Mouse (Mus musculus): ENCODE measurements around the gene Galnt17. TPM values are rescaled to one million over a fixed set of nuclear protein-coding genes. Genes with fewer than 3 reads are reported as not detected.

The Galnt17 gene
- polyA plus RNA-seq, 1 experiment from 2014 or later, result 8.1 TPM

DNA sequence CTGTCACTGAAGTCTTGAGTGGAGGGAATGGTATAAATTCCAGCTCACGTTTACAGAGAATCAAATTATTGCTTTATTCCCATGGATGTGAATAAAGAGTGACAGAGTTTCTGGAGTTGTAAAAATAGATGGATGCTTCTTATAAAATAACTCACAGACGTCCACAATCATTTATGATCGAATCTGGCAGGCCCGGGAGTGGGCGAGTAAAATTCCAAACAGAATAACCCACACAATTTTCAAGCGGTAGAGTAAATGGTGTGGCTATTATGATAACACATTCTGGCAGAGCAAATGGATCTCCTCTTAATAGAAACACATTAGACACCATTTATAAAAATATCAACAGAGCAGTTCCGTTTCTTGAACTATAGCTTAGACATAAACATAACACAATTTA is 355.9 kb downstream of the Galnt17 start:
- H3K36me3 ChIP-seq (ENCODE audit: control insufficient read depth, insufficient read depth, low read length), result no peaks in the 10 kb centered on the region
- H3K9me3 ChIP-seq (ENCODE audit: control insufficient read depth, low read length), result no peaks in the 10 kb centered on the region; the same call in 1 of the 2 replicates
- H3K9ac ChIP-seq (ENCODE audit: low read depth, low read length), result no peak overlapping the region
- WGBS, result 78% methylated on average over 7 of the region's 7 CpGs
- H3K4me1 ChIP-seq (ENCODE audit: control insufficient read depth, insufficient read depth, low read depth, low read length), result no peaks in the 10 kb centered on the region; the same call in 1 of the 2 replicates
- H3K27ac ChIP-seq (ENCODE audit: low read depth, low read length), result no peak overlapping the region
- no peak overlapping the region for H3K4me3 ChIP-seq (ENCODE audit: low read length)
- ATAC-seq, result no peak
- H3K4me2 ChIP-seq (ENCODE audit: low read length), result no peak overlapping the region
- H3K27me3 ChIP-seq (replicated peaks; ENCODE audit: control insufficient read depth, insufficient read depth, low read length), result no peaks in the 10 kb centered on the region

GRCm38 (mm10) chr5:130950894-130951400 is 357.4 kb downstream of the Galnt17 start:
- Histone ChIP-seq H3K4me3 (ENCODE audit: low read length) (no peak overlapping the region), H3K4me1 (ENCODE audit: control insufficient read depth, insufficient read depth, low read depth, low read length) (no peaks in the 10 kb centered on the region), H3K4me2 (ENCODE audit: low read length) (no peak overlapping the region), H3K36me3 (ENCODE audit: control insufficient read depth, insufficient read depth, low read length) (no peaks in the 10 kb centered on the region), H3K9ac (ENCODE audit: low read depth, low read length) (no peak overlapping the region), H3K27me3 (replicated peaks; ENCODE audit: control insufficient read depth, insufficient read depth, low read length) (no peaks in the 10 kb centered on the region), H3K27ac (ENCODE audit: low read depth, low read length) (no peak overlapping the region), H3K9me3 (ENCODE audit: control insufficient read depth, low read length) (no peaks in the 10 kb centered on the region; the same call in 1 of the 2 replicates)
- no peak for ATAC-seq
- 51% methylated on average over 6 of the region's 6 CpGs for WGBS

DNA sequence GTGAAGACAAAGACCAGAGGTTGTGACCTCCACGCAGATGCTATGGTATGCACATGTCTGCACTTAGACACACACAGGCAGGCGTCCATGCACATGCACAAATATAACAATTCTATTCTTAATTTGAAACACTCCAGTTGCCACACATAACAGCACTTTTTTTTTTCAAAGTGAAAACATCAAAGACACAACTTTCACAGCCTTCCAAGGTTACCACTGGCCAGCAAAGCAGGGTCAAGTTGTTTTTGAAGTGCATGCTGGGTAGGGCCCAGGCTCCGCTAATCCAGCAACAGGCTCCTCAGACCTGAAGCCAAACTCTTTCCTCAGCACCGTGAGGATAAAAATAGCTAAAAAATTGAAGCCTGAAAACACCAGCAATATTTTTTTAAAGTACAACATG is 357.9 kb downstream of the Galnt17 start:
- ATAC-seq, result no peak
- H3K4me2 ChIP-seq (ENCODE audit: low read length), result no peak overlapping the region
- no peaks in the 10 kb centered on the region for H3K4me1 ChIP-seq (ENCODE audit: control insufficient read depth, insufficient read depth, low read depth, low read length)
- no peak overlapping the region for H3K9ac ChIP-seq (ENCODE audit: low read depth, low read length)
- H3K4me3 ChIP-seq (ENCODE audit: low read length), result no peak overlapping the region
- H3K9me3 ChIP-seq (ENCODE audit: control insufficient read depth, low read length), result no peaks in the 10 kb centered on the region; the same call in 1 of the 2 replicates
- 32% methylated on average over 4 of the region's 4 CpGs for WGBS
- H3K27ac ChIP-seq (ENCODE audit: low read depth, low read length), result no peak overlapping the region
- H3K27me3 ChIP-seq (replicated peaks; ENCODE audit: control insufficient read depth, insufficient read depth, low read length), result no peaks in the 10 kb centered on the region
- no peaks in the 10 kb centered on the region for H3K36me3 ChIP-seq (ENCODE audit: control insufficient read depth, insufficient read depth, low read length)

DNA sequence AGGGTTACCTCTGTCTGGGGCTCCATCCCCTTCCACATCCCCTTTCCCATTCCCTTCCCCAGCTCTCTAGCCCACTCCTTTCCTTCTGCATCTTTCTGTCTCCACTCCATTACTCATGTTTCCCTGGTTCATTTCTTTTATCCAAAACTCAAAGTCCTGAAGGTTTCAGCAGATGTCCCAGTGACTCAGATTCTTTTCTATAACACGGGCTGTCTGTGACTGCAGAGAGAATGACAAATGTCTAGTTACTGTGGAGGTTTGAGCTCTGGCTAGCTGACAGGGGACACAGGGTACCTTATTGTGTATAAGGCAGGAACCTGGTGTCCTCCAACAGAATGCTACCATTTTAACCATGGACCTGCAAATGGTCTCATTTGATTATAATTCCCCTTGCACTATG is 358.6 kb downstream of the Galnt17 start:
- Histone ChIP-seq H3K4me2 (ENCODE audit: low read length) (no peak overlapping the region), H3K36me3 (ENCODE audit: control insufficient read depth, insufficient read depth, low read length) (no peaks in the 10 kb centered on the region), H3K9ac (ENCODE audit: low read depth, low read length) (no peak overlapping the region), H3K4me3 (ENCODE audit: low read length) (no peak overlapping the region), H3K27ac (ENCODE audit: low read depth, low read length) (no peak overlapping the region), H3K27me3 (replicated peaks; ENCODE audit: control insufficient read depth, insufficient read depth, low read length) (no peaks in the 10 kb centered on the region), H3K9me3 (ENCODE audit: control insufficient read depth, low read length) (no peaks in the 10 kb centered on the region; the same call in 1 of the 2 replicates), H3K4me1 (ENCODE audit: control insufficient read depth, insufficient read depth, low read depth, low read length) (no peaks in the 10 kb centered on the region)
- ATAC-seq, result no peak
- 53% methylated on average over 1 of the region's 1 CpGs for WGBS

- Histone ChIP-seq H3K27ac (ENCODE audit: low read depth, low read length) (peak overlapping the region; percentile 66), H3K4me3 (ENCODE audit: low read length) (no peak overlapping the region), H3K9ac (ENCODE audit: low read depth, low read length) (no peak overlapping the region; the same call in 1 of the 2 replicates), H3K27me3 (replicated peaks; ENCODE audit: control insufficient read depth, insufficient read depth, low read length) (no peaks in the 10 kb centered on the region), H3K4me2 (ENCODE audit: low read length) (no peak overlapping the region), H3K36me3 (ENCODE audit: control insufficient read depth, insufficient read depth, low read length) (no peaks in the 10 kb centered on the region), H3K9me3 (ENCODE audit: control insufficient read depth, low read length) (no peaks in the 10 kb centered on the region), H3K4me1 (ENCODE audit: control insufficient read depth, insufficient read depth, low read depth, low read length) (peaks cover 12% of the 10 kb centered on the region)
- ATAC-seq, result peak; percentile 34; the same call in 1 of the 2 replicates
- 13% methylated on average over 4 of the region's 4 CpGs for WGBS
These were observed 369.2 kb downstream of the Galnt17 start for GRCm38 (mm10) chr5:130938911-130939608.

GRCm38 (mm10) chr5:130938274-130938741 is 370.0 kb downstream of the Galnt17 start:
- peaks cover 12% of the 10 kb centered on the region for H3K4me1 ChIP-seq (ENCODE audit: control insufficient read depth, insufficient read depth, low read depth, low read length)
- peak; percentile 85 for ATAC-seq
- H3K36me3 ChIP-seq (ENCODE audit: control insufficient read depth, insufficient read depth, low read length), result no peaks in the 10 kb centered on the region
- no peaks in the 10 kb centered on the region for H3K9me3 ChIP-seq (ENCODE audit: control insufficient read depth, low read length)
- H3K4me2 ChIP-seq (ENCODE audit: low read length), result no peak overlapping the region
- H3K27me3 ChIP-seq (replicated peaks; ENCODE audit: control insufficient read depth, insufficient read depth, low read length), result no peaks in the 10 kb centered on the region
- WGBS, result 3% methylated on average over 6 of the region's 7 CpGs
- no peak overlapping the region; the same call in 1 of the 2 replicates for H3K9ac ChIP-seq (ENCODE audit: low read depth, low read length)
- no peak overlapping the region for H3K4me3 ChIP-seq (ENCODE audit: low read length)
- H3K27ac ChIP-seq (ENCODE audit: low read depth, low read length), result peak overlapping the region; percentile 44

DNA sequence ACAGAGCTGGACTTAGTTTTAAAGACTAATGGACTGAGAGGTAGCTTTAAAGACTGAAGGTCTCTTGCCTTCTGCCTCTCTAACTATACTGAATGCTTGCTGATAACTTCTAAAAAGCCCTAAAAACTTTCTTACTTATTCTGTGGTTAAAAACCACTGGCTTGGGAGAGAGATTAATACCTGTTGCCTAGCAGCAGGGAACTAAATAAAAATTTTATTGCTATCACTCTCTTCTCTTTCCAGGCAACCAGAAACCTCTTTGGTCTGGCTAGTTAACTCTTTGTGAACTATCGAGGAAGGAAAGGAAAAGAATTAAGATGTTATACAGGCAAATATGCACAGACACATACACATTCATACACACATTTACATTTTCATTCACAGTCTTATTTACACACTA is 377.3 kb downstream of the Galnt17 start:
- 95% methylated on average over 1 of the region's 1 CpGs for WGBS
- Histone ChIP-seq H3K4me3 (ENCODE audit: low read length) (no peak overlapping the region), H3K36me3 (ENCODE audit: control insufficient read depth, insufficient read depth, low read length) (no peaks in the 10 kb centered on the region), H3K27ac (ENCODE audit: low read depth, low read length) (no peak overlapping the region), H3K9me3 (ENCODE audit: control insufficient read depth, low read length) (no peaks in the 10 kb centered on the region), H3K4me2 (ENCODE audit: low read length) (no peak overlapping the region), H3K9ac (ENCODE audit: low read depth, low read length) (no peak overlapping the region), H3K27me3 (replicated peaks; ENCODE audit: control insufficient read depth, insufficient read depth, low read length) (no peaks in the 10 kb centered on the region), H3K4me1 (ENCODE audit: control insufficient read depth, insufficient read depth, low read depth, low read length) (no peaks in the 10 kb centered on the region)
- ATAC-seq, result no peak

DNA sequence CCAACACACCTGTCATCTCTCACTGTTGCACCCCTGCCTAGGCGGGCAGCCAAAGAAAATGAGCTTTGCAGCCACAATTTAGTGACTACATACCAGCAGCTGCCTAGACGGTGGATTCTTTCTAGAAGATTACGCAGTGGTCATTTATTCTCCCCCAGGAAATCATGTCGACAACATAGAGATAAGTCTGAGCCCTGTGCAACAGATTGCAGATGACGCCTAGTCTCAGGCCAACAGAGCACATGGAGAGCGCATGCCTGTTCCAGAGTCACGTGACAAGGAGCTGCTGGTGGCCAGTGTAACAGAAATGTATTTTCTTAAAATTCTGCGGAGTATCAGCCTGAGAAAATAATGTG is 380.5 kb downstream of the Galnt17 start:
- 73% methylated on average over 8 of the region's 8 CpGs for WGBS
- no peaks in the 10 kb centered on the region for H3K36me3 ChIP-seq (ENCODE audit: control insufficient read depth, insufficient read depth, low read length)

GRCm38 (mm10) chr5:130927138-130927793 is 381.0 kb downstream of the Galnt17 start:
- Histone ChIP-seq H3K27ac (ENCODE audit: low read depth, low read length) (no peak overlapping the region), H3K4me3 (ENCODE audit: low read length) (no peak overlapping the region), H3K4me1 (ENCODE audit: control insufficient read depth, insufficient read depth, low read depth, low read length) (0 out of 2 replicates have a peak, but pooled peaks cover 7% of the 10 kb centered on the region), H3K27me3 (replicated peaks; ENCODE audit: control insufficient read depth, insufficient read depth, low read length) (no peaks in the 10 kb centered on the region), H3K4me2 (ENCODE audit: low read length) (no peak overlapping the region), H3K9me3 (ENCODE audit: control insufficient read depth, low read length) (no peaks in the 10 kb centered on the region), H3K36me3 (ENCODE audit: control insufficient read depth, insufficient read depth, low read length) (no peaks in the 10 kb centered on the region), H3K9ac (ENCODE audit: low read depth, low read length) (no peak overlapping the region)
- ATAC-seq, result no peak
- 89% methylated on average over 3 of the region's 3 CpGs for WGBS

More for the DNA sequence above, 380.5 kb downstream of the Galnt17 start:
- no peak overlapping the region for H3K9ac ChIP-seq (ENCODE audit: low read depth, low read length)
- no peaks in the 10 kb centered on the region for H3K9me3 ChIP-seq (ENCODE audit: control insufficient read depth, low read length)
- 0 out of 2 replicates have a peak, but pooled peaks cover 7% of the 10 kb centered on the region for H3K4me1 ChIP-seq (ENCODE audit: control insufficient read depth, insufficient read depth, low read depth, low read length)
- H3K4me3 ChIP-seq (ENCODE audit: low read length), result no peak overlapping the region
- no peak overlapping the region for H3K27ac ChIP-seq (ENCODE audit: low read depth, low read length)
- ATAC-seq, result no peak
- no peak overlapping the region for H3K4me2 ChIP-seq (ENCODE audit: low read length)
- no peaks in the 10 kb centered on the region for H3K27me3 ChIP-seq (replicated peaks; ENCODE audit: control insufficient read depth, insufficient read depth, low read length)

Measured in hindbrain, embryonic 16.5 days (tissue).